Mouse (Mus musculus) cerebellum, postnatal 14 days (tissue): Measurements from ENCODE around the gene Krtap5-4.
"Not testable (repeated sequence)": the region's sequence is repeated elsewhere in the genome, so short reads cannot be mapped to it uniquely, and the experiment has no call there.

Experiments
- DNase-seq, 2 experiments: peaks; one replicate each; pipeline ENCODE4 v3.0.0; 2021; ENCODE audit warnings: mixed read lengths in 2 of 2

Gene Krtap5-4

DNA sequence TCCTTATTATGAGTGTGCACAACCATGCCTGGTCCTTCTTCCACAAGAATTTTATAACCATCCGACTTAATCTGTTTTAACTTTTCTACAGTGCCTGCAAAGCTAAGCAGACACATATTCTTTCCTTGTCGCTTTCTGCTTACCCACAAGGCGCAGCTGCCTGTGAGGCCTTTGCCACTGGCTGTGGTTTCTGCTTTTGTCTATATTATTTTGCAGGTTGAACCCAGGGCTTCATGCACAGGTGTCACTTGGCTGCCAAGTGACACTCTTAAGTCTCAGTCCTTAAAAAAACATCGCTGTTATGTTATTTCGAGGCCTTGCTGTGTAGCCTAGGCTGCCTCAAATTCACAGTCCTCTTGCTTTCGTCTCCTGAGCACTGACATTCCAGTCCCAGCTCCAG, 19.3 kb downstream of the Krtap5-4 start:
- DNase-seq, result no peak

DNA sequence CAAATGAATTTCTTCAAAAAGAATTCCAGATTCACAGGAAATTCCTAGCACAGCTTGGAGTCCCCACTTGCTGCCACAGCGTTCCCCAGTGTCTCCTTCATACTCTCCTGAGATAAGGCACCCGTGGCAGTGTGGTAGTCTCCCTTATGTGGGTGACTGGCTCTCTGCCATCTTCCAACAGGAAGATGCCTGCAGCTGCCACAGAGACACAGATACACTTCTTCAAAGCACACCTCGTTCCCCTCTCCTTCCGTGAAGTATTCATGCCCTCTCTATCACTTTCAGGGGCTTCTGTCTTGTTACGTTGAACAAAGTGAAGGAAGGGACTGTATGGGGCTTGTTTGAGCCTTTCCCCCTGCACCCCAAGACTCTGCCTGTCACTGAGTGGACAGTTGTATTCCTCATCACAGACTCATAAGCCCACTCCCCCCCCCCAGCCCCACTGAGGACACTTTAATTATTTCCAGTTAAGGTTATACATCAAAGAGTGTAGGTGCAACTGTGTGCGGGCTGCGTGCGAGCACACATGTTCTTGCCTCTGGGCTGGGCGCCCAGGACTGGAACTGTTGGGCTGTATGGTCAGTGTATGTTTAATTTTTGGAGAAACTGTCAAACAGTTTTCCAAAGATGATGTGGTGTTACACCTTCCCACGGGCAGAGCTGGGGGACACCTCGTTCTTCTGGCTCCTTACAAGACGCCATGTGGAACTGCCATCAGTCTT, 20.2 kb downstream of the Krtap5-4 start:
- no peak for DNase-seq

DNA sequence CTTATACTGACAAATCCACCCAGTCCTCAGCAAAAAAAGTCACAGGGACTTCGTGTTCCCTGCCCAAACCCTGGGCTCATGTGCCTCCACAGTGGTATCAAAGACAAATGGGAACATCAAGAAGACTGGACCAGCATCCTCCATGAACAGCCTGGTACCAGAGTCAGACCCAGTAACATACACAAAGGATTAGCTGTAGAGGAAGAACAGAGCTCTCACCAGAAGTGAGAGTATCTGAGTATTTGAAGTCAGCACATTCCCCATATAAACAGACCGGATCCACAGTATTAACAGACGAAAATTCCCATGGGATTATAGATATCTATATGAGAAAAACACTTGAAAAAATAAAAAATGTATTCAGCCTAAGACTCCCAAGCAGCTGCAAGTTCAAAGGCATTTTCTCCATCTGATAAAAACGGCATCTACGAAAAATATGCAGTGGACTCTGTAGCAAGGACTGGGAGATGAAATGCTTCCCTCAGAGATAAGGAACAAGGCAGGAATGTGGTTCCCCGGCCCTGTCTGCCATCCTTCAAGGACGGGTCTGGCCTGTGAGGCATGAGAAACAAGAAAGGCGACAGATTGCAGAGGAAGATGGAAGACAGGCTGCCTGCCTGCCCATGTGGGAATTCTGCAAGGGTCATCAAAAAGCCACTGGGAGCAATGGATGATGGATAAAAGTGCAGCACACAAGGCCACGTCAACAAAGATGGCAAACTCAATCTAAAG, 23.5 kb downstream of the Krtap5-4 start:
- DNase-seq, result no peak

DNA sequence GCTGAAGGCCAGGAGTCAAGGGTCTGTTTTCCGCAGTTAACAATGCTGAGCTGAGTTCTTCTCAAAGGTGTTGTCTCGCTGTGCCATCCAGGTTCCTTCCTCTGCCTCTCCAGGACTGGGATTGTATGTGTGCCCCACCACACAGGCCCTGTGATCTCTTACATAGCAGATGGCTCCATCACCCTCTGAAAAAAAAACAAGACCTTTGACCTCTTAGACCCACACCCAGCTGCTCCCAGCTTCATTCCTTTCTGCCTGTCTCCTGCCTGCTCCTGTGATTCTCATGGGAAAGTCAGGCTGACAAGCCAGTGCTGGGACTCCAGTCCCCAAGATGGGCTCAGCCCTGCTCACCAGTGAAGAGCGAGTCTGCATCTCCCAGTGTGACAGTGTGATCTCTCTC, 25.2 kb downstream of the Krtap5-4 start:
- DNase-seq, result no peak

DNA sequence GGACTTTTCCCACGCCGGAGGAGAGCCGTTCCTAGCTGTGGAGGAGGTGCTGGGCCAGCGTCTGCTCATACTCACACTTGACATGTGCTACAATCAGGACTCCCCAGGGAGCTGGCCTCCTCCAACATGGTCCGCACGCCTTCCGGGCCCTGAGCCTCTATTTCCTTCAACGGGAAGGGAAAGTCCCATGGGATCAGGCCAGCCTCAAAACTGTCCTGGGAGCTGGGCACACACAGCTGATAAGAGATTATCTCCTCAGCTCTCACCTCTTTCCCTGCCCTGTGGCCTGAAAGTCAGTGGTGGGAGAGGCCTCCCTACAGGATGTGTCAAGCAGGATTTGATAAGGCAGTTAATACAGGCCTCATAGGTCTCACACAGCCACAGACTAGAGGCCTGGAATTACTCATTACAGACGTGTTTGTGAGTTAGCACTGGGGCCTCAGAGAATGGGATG, 26.9 kb downstream of the Krtap5-4 start:
- DNase-seq, result no peak

DNA sequence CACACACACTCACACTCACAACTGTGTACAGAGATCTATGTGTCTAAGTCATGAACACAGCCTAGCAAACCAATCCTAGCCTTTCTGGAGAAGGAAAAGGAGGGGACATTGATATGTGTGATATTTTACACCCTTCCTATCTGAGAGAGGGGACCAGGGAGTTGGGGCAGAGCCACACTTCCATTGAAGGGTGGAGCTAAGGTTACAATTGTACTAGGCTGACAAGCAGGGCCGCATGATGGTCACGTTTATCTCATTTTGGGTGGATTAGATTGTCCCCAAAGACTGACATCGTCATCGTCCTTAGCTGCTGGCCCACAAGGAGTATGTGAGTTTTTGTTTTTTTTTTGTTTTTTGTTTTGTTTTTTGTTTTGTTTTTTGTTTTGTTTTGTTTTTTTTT, 27.9 kb downstream of the Krtap5-4 start:
- DNase-seq, result no peak

DNA sequence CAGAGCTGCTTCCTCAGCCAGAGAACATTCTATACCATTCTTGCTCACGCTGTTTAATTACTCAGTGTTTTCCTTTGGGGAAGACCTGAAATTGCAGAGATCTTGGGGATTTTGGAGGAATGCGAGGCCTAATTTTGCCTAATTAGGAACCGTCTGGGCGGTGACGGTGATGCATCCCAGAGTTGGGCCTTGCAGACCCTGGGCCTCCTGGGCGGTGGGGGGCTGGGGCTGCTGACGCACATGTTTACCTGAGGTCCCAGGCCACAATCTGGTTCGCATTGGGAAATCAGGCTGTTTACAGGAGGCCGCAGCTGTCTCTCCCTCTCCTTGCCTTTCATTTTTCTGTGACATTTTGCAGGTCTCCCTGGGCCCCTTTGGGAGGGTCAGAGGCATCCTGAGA, 29.4 kb downstream of the Krtap5-4 start:
- not testable (repeated sequence) for DNase-seq

DNA sequence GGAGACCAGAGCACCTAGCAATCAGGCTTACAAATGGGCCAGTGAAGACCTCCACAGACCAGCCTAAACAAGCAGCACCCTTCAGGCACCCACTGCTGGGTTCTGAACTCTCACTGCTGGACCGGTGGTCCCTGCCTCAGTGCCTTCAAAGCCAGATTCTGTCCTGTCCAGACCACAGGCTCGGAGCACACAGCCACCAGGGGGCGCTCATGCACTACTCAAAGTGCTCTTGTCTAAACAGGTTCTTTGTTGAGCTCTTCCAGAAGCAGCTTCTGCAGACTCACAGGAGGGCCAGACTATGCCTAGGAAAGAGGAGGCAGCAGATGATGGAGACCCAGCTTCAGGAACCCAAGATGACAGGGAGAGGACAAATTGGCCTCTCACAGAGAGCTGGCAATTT, 30.9 kb downstream of the Krtap5-4 start:
- peak; percentile 96 to 99 for DNase-seq

DNA sequence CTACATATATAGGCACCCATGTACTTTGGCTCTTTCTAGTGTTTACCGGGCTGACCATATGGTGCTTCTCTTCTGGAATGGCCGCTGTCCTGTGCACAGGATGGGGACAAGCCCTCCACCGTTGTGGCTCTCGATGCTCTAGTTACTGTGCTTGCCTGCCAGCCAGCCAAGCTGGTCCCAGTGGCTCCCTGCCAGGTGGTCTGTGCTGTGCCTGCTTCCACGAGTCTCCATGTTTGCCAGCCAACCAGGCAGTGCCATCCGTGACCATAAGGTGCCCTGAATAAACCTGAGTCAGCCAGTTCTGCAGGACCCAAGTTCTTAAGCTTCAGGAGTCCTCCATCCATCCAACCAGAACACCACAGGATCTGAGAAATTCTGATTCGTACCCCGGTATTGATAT, 31.8 kb downstream of the Krtap5-4 start:
- DNase-seq, result peak; percentile 95 to 98

DNA sequence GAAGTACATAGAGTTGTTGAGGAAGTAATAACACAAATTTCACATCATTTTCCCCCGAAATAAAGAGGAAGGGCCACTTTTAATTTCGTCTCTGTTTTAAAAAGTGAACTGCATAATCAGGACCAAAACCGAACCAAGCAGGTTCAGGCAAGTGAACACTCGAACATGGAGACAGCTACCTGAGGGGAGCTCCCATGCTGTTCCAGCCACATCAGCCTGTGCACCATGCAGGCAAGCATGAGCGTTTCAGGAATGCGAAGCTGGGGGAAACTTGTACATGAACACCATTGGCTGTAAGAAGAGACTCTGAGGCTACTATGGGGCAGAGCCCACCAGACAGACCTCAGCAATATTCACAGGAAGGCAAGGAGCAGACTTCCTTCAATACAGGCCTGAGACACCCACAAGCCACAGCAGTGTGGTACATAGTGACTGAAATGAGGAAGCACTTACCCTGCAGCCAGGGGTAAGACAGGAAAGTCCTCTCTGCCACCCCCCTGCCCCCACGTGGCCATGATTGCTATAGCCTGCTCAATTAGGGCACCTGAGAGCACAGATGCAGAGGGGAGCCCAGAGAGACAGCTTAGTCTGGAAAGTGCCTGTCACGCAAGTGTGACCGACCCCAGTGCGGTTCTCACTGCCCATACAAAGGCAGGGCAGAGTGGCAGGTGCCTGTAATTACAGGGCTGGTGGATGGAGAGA, 37.1 kb downstream of the Krtap5-4 start:
- DNase-seq, result no peak

DNA sequence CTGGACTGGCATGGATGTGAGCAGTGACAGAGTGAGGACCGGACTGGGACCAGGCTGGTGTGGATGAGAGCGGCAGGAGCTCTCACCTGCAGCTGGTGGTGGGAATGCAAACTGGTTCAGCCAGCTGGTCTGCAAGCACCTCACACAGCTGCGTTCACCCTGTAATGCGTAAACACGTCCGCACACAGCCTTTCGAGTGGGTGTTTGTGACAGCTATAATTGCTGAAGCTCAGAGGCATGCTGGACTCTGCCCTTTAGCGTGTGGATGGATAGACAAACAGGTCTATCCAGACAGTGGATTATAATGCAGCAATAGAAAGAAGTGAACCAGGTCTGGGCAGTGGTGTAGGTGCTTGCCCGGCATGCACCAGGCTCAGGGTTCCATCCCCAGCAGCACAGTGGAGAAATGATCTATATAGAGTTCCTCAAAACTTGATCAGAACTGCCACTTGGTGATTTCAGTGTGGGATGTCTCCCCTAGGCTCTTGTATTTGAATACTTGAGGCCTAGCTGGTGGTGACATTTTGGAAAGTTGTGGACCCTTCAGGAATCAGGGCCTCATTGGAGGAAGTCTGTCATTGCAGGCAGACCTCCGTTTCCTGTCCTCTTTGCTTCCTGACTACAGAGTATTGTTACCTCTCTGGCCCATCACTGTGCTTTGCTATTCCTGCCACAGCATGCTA, 38.4 kb downstream of the Krtap5-4 start:
- no peak for DNase-seq

DNA sequence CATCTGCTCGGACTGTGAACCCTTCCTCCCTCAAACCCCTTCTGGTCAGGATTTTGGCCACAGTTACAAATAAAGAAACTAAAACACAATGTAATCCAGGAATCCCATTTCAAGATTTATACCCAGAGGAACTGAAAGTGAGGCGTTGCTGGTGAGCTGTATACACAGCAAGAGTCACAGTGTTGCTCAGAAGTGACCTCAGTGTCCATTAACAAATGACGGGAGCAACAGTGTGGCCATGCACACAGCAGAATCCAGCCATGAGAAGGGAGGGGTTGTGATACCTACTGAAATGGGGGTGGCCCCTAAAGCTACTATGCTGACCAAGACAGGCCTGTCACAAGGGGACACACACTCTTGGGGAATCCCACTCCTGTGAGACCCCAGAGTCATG, 38.9 kb downstream of the Krtap5-4 start:
- DNase-seq, result no peak

DNA sequence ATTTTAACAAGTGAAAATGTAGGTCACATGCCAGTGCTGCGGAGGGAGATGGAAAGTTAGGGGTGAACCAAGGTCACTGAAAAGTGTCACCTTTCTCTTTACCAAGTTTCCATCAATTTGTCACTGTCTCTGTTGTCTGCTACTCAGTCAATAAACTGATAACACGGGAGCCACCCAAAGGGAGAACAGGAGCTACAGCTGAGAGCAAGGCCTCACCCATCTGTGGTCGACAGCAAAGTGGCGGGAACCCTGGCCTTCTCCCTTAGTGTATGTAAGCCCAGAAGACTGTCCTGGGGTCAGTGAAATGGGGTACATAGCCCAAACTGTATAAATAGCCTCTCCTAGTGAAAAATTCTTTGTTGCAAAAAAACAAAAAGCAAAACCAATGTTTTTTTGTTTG, 44.2 kb downstream of the Krtap5-4 start:
- no peak for DNase-seq

DNA sequence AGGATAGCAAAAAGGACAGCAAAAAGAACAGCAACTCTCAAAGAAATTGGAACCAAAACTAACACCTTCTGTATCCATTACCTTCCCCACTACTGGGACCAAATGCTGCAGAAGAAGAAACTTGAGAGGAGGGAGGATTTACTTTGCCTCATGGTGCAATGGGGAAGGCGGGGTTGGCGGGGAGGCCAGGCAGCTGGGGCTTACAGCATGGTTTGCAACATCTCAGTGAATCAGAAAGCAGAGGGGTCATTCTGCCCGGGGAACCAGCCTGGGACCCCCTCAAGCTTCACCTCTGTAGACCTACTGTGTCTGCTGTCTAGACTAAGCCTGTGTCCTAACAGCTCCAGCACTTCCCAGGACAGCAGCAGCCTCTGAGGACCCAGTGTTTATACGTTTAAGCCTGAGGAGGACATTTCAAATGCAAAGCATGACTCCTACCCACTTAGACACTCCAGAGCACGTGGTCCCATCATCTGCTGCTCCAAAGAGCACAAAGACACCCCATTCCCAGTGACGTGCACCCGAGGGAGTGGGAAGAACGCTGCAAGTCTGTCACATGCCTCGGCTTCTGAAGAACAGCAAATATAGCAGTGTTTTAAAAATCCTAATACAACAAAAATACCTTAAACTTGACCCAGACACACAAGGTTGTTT, 46.1 kb downstream of the Krtap5-4 start:
- no peak for DNase-seq

DNA sequence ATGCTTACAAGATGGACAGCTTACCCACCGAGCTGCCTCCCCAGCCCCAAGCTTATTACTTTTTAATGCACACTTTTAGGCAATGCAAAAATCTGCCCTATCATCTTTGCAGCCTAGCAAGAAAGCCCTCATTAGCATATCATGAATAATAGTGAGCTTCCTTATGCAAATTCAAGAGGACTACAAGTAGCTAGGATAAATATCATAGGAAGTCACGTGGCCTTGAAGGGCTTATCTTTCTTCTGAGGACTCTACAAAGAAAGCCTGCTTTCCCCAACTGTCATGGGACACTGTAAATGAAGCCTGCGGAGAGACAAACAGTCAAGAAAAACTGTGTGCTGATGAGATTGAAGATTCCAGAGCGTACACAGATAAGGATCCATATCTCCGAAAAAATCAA, 48.2 kb downstream of the Krtap5-4 start:
- no peak for DNase-seq

DNA sequence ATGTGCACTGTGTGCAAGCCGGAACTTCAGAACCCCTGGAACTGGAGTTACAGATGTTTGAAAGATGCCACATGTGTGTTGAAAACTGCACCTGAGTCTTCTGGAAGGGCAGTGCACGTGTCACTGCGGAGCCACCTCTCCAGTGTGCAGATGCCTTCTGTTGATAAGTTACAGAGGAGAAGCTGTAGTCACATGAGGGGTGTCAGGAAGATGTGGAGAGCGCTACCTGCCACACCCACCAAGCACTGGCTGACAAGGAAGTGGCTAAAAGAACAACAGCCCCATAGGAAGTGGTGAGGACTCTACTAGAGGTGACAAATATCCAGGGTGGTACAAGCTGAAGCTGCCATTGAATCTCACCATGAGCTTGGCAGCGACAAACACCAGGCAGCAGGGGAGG, 50.5 kb downstream of the Krtap5-4 start:
- DNase-seq, result no peak
